Mouse (Mus musculus): Measurements from ENCODE around the gene Armc9.

Gene Armc9

DNA sequence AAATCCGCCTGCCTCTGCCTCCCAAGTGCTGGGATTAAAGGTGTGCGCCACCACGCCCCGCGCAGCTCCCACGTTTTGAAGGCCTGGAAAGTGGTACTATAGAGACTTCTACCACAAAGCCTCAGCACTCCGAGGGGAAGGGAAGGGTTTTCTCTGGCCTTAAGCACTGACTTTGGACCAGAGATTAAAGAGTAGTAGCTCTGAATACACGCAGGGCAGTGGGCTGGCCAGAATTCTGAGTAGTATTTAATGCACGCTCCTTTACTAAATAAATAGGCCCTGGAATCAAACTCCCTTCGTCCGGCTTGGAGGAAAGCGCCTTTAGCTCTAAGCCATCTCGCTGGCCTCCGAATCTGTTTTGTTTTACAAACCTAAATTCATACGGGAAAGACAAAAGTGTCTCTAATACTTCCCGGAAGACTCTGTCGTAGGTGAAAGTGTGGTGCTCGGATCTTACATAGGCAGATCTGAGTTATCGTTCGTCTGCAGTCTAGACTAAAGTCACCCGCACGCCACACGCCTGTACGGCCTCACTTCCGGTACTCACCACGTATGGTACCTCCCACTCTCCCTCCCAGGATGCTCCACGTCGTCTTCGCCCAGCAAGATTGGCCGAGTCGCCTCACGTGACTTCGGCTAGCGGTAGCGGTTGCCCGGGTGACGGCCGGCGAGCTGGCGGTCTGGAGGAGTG is at the start of gene Armc9:
Armc9 (plus strand) TSS at position 648 of the 691 bp plus-strand sequence.
- DNase-seq: peak; percentile 94

- no peak for DNase-seq
Observed at GRCm38 (mm10) chr1:86105054-86105453, 49.5 kb upstream of the Armc9 start.

- no peak for DNase-seq
Observed at GRCm38 (mm10) chr1:86111779-86112178, 42.8 kb upstream of the Armc9 start, which contains the start of gene Htr2b. Gene Htr2b, minus strand, starts transcription at chr1:86111970.

GRCm38 (mm10) chr1:86114141-86114540 is 40.4 kb upstream of the Armc9 start:
- no peak for DNase-seq

- no peak for DNase-seq
Observed at GRCm38 (mm10) chr1:86119549-86119948, 35.0 kb upstream of the Armc9 start.

DNA sequence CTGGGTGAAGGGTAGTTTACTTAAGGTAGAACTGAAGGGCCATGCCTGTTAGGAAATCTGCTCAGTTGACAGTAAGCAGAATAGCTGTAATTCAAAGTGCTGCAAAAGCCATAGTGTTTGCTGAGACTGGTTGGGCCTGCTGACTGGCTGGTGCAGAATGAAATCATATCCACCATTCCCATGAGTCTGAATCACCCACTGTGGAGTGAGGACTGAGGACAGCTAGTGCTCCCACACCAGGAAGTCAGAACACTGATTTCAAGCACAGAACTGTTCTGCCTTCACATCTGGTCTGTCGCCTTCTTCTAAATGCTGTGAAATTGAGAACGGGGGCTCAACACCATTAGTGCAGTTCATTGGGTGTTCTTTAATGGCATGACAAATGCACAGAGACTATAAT is 28.5 kb upstream of the Armc9 start:
- DNase-seq: no peak

DNA sequence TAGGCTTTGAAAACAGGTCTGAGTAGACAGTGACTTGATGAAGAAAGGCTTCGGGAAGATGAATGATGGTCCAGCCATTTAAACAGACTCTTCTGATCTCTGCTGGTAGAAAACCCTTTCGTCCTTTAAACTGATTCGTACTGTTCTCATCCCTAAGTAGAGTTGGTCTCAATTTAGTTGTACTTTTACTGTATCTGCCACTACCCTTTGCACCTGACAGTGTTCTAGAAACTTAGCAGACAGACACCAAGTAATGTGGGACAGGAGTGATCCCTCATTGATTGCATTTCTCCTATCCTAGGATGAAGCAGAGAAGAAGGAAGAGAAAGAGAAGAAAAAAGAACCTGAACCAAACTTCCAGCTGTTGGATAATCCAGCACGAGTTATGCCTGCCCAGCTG is 21.2 kb upstream of the Armc9 start, which contains the start of gene Gm21972:
Gm21972 (plus strand) TSS at position 301 of the 400 bp plus-strand sequence.
- DNase-seq: no peak

- DNase-seq: no peak
Observed at GRCm38 (mm10) chr1:86135315-86135714, 19.3 kb upstream of the Armc9 start.

DNA sequence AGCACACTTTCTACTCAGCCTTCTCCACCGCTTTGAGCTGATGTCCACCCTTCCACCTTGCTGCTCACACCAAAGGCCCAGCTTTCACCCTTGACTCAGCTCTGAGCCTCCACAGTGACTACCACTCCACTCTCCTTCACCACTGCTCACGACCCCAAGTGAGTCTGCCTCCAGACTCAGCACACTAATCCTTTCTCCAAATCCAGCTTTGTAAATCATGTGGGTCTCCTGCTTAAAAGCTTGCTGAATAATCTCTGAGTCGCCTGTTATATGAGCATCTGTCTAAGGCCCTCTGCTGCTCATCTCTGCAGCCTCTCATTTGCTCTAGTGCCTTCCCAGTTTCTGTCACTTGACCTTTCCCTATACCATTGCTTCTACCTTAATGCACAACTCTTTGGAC is 13.5 kb upstream of the Armc9 start:
- no peak for DNase-seq

GRCm38 (mm10) chr1:86143165-86143564 is 11.4 kb upstream of the Armc9 start:
- DNase-seq: no peak

DNA sequence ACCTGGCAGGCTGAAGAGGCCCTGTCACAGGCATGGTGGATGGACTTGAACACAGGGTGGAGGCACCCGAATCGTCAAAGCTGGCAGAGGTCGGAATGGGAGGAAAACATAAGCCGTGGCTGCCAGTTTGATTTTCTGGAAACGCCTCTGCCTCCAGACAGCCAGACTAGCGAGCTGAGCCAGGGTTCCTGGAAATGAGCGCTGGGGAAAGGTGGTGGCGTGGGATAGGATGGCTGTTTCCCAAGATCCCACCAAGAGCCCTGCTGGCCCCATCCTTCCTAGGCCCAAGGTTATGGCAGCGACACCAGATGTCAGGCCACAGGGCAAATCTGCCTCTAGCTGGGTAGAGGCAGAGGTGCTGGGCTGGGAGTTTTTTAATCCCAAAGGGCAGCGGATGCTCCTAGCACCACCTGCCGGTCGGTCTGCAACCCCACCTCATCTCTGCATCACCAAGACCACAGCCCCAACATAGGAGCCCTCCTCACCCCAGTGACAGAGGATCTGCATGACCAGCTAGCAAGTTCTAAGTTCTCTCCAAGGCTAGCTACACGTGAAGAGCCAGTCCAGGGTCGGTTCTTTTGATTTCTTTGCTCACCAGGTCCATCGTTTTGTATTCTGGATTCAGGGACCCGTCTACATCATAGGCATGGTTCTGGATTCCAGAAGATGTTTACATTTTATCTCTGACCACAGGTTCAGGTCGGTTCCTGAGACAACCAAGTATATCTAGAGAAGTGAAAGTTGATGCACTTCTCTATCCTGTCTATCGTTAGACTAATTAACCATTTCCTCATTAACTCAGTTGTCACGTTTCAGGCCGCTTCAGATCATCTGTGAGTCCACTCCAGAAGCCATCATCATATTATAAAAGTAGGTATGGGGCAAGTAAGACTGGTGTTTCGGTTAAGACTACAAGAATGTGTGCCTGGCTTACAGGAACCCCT is 10.3 kb upstream of the Armc9 start:
- no peak for DNase-seq

DNA sequence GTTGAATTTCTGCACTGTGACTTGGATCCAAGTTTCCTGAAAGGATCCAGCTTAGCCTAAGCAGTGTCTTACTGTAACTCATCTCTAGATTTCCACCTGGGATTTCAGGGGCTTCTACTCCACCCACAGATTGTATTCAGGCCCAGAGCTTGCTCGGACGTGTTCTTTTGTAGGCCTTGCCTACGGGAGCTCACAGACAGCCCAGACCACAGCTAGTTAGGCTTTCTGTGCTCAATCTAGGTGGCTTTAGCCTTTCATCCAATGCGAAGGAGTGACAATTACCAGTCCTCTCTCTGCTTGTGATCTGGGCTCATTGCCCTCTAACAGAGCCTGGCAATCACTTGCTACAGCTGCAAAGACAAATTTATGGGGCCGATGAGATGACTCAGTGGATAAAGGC is 8.3 kb upstream of the Armc9 start:
- no peak for DNase-seq

- no peak for DNase-seq
Observed at GRCm38 (mm10) chr1:86147557-86147956, 7.0 kb upstream of the Armc9 start.

- no peak for DNase-seq
Observed at GRCm38 (mm10) chr1:86148161-86148560, 6.4 kb upstream of the Armc9 start.

DNA sequence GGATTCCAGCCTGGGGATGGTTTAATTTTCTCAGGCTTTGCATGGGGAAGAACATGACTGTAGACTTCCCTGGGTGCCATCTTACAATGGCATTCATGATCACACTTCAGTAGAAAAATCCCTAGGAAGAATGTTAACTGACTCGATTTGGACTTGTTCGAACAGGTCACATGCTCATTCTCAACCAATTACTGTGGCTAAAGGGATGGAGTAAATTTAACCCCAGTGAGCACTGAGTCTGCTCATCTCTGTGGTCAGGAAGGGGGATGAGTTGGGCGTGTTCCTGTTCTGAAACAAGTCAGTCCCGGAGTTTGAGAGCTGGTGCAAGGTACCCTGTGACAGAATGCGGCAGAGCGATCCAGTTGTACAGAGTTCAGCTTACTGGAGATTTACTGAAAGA is 3.7 kb upstream of the Armc9 start:
- DNase-seq: no peak

GRCm38 (mm10) chr1:86151376-86151775 is 3.2 kb upstream of the Armc9 start:
- no peak for DNase-seq

GRCm38 (mm10) chr1:86152618-86153017 is 2.0 kb upstream of the Armc9 start:
- no peak for DNase-seq

GRCm38 (mm10) chr1:86154824-86155164 is 214 bp downstream of the Armc9 start:
- no peak for DNase-seq

GRCm38 (mm10) chr1:86156075-86156474 is 1.5 kb downstream of the Armc9 start:
- DNase-seq: no peak

- DNase-seq: no peak
Observed at GRCm38 (mm10) chr1:86156595-86156994, 2.0 kb downstream of the Armc9 start.

- no peak for DNase-seq
Observed at GRCm38 (mm10) chr1:86160059-86160458, 5.5 kb downstream of the Armc9 start.

GRCm38 (mm10) chr1:86160479-86160878 is 5.9 kb downstream of the Armc9 start:
- no peak for DNase-seq

GRCm38 (mm10) chr1:86161061-86161460 is 6.5 kb downstream of the Armc9 start:
- DNase-seq: no peak

DNA sequence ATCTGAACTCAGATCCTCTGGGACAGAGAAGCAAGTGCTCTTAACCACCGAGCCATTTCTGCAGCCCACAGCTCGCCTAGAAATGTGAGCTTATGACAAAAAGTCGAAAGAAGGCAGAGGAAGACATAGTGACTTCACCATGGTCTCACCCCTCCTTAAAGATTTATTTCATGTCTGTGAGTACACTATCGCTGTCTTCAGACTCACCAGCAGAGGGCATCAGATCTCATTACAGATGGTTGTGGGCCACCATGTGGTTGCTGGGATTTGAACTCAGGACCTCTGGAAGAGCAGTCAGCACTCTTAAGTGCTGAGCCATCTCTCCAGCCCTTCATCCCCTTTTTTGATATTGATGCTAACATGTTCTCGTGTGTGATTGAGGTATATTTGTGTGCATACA is 20.0 kb downstream of the Armc9 start:
- no peak for DNase-seq

All from cerebellum, adult 9-11 months (tissue).